Mouse (Mus musculus) G1E (cell line): Measurements from ENCODE around the gene Padi3.

ENCODE experiments used
- CTCF ChIP-seq: IDR thresholded peaks from 2 replicates; pipeline ENCODE4 v1.5.1; 2012; ENCODE audit warnings: low read depth, low read length, inconsistent platforms, mixed read lengths
- GATA1 ChIP-seq: IDR thresholded peaks from 2 replicates; pipeline ENCODE4 v1.6.1; 2012; ENCODE audit warnings: borderline replicate concordance, low read length, inconsistent platforms, mixed read lengths

- TF ChIP-seq CTCF (no peak), GATA1 (no peak)
Observed at GRCm38 (mm10) chr4:140743086-140743485, 67.4 kb downstream of the Padi3 start.
